In the genomic region with DNA sequence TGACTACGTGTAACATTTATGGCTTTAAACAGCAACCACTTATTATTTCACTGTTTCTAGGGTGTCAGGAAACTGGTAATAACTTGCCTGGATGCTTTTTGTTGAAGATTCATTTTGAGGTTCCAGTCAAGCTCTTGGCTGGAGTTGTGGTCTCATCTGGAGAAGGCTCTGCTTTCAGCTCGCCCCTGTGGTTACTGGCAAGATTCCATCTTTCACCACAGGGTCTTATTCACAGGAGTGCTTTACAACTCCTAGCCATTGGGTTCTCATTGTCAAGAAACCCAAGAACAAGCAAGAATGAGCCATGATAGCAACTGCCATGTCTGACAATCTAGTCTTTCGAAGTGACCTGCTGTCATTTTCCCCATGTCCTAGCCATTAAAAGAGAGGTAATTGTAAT, we compare ENCODE assay signal across 24 mouse cellular contexts.
DNase-seq lines count a peak whose midpoint lies in the region; ATAC-seq and TF ChIP-seq lines count a peak whose summit lies in the region.
"Had no signal": no experiment of that assay in that cellular context is flagged by ENCODE, and none has a peak within 500 bp of the region (broad histone marks: within the 10 kb centered on the region; RNA-seq: fewer than 3 reads in every experiment).

No protein-coding gene starts in this region.

- no peak for TF ChIP-seq POLR2A in cerebellum, adult 2 months (IDR thresholded peaks at IDR 0.05; ENCODE audit: borderline replicate concordance, insufficient read depth, low read length)

- no peak for ATAC-seq in embryonic facial prominence, embryonic 14.5 days (ENCODE audit: low read depth)
- no peak for ATAC-seq in frontal cortex, adult (ENCODE audit: low TSS enrichment)
- ATAC-seq: activated CD4-positive, CD25-positive, alpha-beta regulatory T cell, adult 4 months; CD4-positive, CD25-positive, alpha-beta regulatory T cell, adult 4 months; Patski had no signal

- no peaks in the 10 kb centered on the region for H3K4me1 ChIP-seq in cerebellum, adult 2 months (ENCODE audit: control insufficient read depth, insufficient read depth, low read length)
- H3K4me1 ChIP-seq in embryonic facial prominence, embryonic 14.5 days (ENCODE audit: control insufficient read depth, insufficient read depth, low read length) = no peaks in the 10 kb centered on the region
- H3K4me1 ChIP-seq in embryonic facial prominence, embryonic 10.5 days = no peaks in the 10 kb centered on the region

- H3K4me3 ChIP-seq in cerebellum, adult 2 months (replicated peaks; ENCODE audit: insufficient read depth, low read depth, low read length) = no peak overlapping the region
- no peak overlapping the region for H3K4me3 ChIP-seq in embryonic facial prominence, embryonic 14.5 days (ENCODE audit: low read depth, low read length)
- H3K4me3 ChIP-seq in embryonic facial prominence, embryonic 10.5 days = no peak overlapping the region

- WGBS in cerebellum, adult 2 months = 49% methylated on average over 3 of the region's 3 CpGs
- 74% methylated on average over 3 of the region's 3 CpGs for WGBS in embryonic facial prominence, embryonic 14.5 days
- 86% methylated on average over 3 of the region's 3 CpGs for WGBS in embryonic facial prominence, embryonic 10.5 days

- H3K9me3 ChIP-seq in embryonic facial prominence, embryonic 14.5 days (ENCODE audit: control insufficient read depth, low read length) = no peaks in the 10 kb centered on the region
- H3K9me3 ChIP-seq in embryonic facial prominence, embryonic 10.5 days = no peaks in the 10 kb centered on the region
- H3K9me3 ChIP-seq: G1E had no signal

- TF ChIP-seq CTCF in cerebellum, adult 2 months (IDR thresholded peaks at IDR 0.05; ENCODE audit: borderline replicate concordance, insufficient read depth, low read depth, low read length) = no peak

- no peaks in the 10 kb centered on the region for H3K36me3 ChIP-seq in embryonic facial prominence, embryonic 14.5 days (ENCODE audit: control insufficient read depth, insufficient read depth, low read length)
- no peaks in the 10 kb centered on the region for H3K36me3 ChIP-seq in embryonic facial prominence, embryonic 10.5 days (replicated peaks)
- H3K36me3 ChIP-seq: G1E had no signal

- peak; percentile 16 to 18 for DNase-seq in cerebellum, postnatal 10 days
- DNase-seq in cerebellum, adult 2 months = no peak
- peak; percentile 51 for DNase-seq in embryonic facial prominence, embryonic 14.5 days (ENCODE audit: low spot score)
- no peak for DNase-seq in embryonic facial prominence, embryonic 10.5 days (ENCODE audit: low spot score)
- peak; percentile 58 for DNase-seq in 416B (ENCODE audit: low read depth)
- peak; percentile 50 for DNase-seq in Muller cell, postnatal 12 days (ENCODE audit: inconsistent ontology term)
- DNase-seq in adrenal gland, adult 2 months = no peak
- DNase-seq: adrenal gland, adult 8-10 months; adrenal gland, postnatal 10 days; adrenal gland, postnatal 14 days; adrenal gland, postnatal 25 days; adrenal gland, postnatal 36 days; B cell, adult 2 months; cerebellum, adult 11 months; cerebellum, adult 11-12 months; cerebellum, adult 18-20 months; cerebellum, adult 8-10 months; cerebellum, adult 9-10 months had no signal

- no peak overlapping the region for H3K4me2 ChIP-seq in embryonic facial prominence, embryonic 14.5 days (ENCODE audit: low read depth, low read length)

- H3K9ac ChIP-seq in embryonic facial prominence, embryonic 14.5 days (ENCODE audit: low read depth, low read length) = no peak overlapping the region

- H3K27me3 ChIP-seq in cerebellum, adult 2 months (ENCODE audit: control insufficient read depth, insufficient read depth, low read length) = no peaks in the 10 kb centered on the region
- H3K27me3 ChIP-seq in embryonic facial prominence, embryonic 14.5 days (replicated peaks; ENCODE audit: control insufficient read depth, insufficient read depth, low read length) = no peaks in the 10 kb centered on the region
- no peaks in the 10 kb centered on the region for H3K27me3 ChIP-seq in embryonic facial prominence, embryonic 10.5 days (replicated peaks; ENCODE audit: low read depth, poor library complexity, severe bottlenecking)
- H3K27me3 ChIP-seq: CH12.LX had no signal

- no peak overlapping the region for H3K27ac ChIP-seq in cerebellum, adult 2 months (ENCODE audit: insufficient read depth, low read length)
- H3K27ac ChIP-seq in embryonic facial prominence, embryonic 14.5 days (replicated peaks; ENCODE audit: low read depth, low read length) = no peak overlapping the region
- H3K27ac ChIP-seq in embryonic facial prominence, embryonic 10.5 days (replicated peaks) = no peak overlapping the region

Comparison
In these comparisons a context has a peak if more than half of its experiments do, and no peak if none do; other contexts are left out.
1. DNase-seq: peak in cerebellum, postnatal 10 days (2 of 2), embryonic facial prominence, embryonic 14.5 days (single experiment), 416B (single experiment) and Muller cell, postnatal 12 days (single experiment); none in cerebellum, adult 2 months (0 of 2), embryonic facial prominence, embryonic 10.5 days (single experiment) and adrenal gland, adult 2 months (single experiment).